Mouse (Mus musculus): ENCODE measurements around the gene Ndufaf2. TPM values are rescaled to one million over a fixed set of nuclear protein-coding genes. Genes with fewer than 3 reads are reported as not detected.

Gene Ndufaf2
- polyA plus RNA-seq, 1 experiment = 0.84 TPM

- 94% methylated on average over 9 of the region's 9 CpGs for WGBS
- no peak overlapping the region for H3K27ac ChIP-seq (ENCODE audit: insufficient read depth, low read depth, low read length)
- H3K4me3 ChIP-seq (ENCODE audit: low read depth, low read length) = no peak overlapping the region
- H3K4me1 ChIP-seq (ENCODE audit: control insufficient read depth, insufficient read depth, insufficient read length, low read length) = peaks cover 7% of the 10 kb centered on the region; the same call in 1 of the 2 replicates
- TF ChIP-seq CTCF (IDR thresholded peaks at IDR 0.05; ENCODE audit: extremely low read depth, insufficient read length, insufficient replicate concordance, low read depth, low read length) (no peak), POLR2A (IDR thresholded peaks at IDR 0.05; ENCODE audit: low read depth, low read length) (no peak)
- peaks cover 4% of the 10 kb centered on the region; the same call in 1 of the 2 replicates for H3K36me3 ChIP-seq (ENCODE audit: control insufficient read depth, insufficient read depth, low read length)
- no peaks in the 10 kb centered on the region for H3K27me3 ChIP-seq (ENCODE audit: control insufficient read depth, insufficient read depth, low read length)
Observed at GRCm38 (mm10) chr13:108163912-108164311, 5.5 kb upstream of the Ndufaf2 start.

DNA sequence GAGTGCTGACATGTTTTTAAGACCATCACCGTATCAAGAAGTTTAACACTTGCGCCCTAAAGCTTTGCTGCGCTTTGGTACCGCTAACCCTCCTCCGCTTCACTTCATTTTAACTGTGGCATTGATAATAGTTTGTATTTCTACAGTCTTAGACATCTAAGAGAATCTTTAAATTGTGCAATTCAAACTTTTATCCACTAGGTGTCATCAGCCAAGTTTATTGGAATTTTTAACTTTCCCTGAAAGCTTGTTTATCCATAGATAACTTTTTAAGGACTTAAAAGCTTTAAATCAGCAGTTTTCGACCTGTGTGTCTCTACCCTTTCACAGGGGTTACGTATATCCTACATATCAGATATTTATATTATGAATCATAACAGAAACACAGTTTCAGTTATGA is 1.5 kb upstream of the Ndufaf2 start:
- peaks cover 4% of the 10 kb centered on the region; the same call in 1 of the 2 replicates for H3K36me3 ChIP-seq (ENCODE audit: control insufficient read depth, insufficient read depth, low read length)
- no peaks in the 10 kb centered on the region for H3K27me3 ChIP-seq (ENCODE audit: control insufficient read depth, insufficient read depth, low read length)
- peaks cover 7% of the 10 kb centered on the region; the same call in 1 of the 2 replicates for H3K4me1 ChIP-seq (ENCODE audit: control insufficient read depth, insufficient read depth, insufficient read length, low read length)
- TF ChIP-seq CTCF (IDR thresholded peaks at IDR 0.05; ENCODE audit: extremely low read depth, insufficient read length, insufficient replicate concordance, low read depth, low read length) = no peak
- H3K27ac ChIP-seq (ENCODE audit: insufficient read depth, low read depth, low read length) = no peak overlapping the region
- no peak overlapping the region for H3K4me3 ChIP-seq (ENCODE audit: low read depth, low read length)
- WGBS = 51% methylated on average over 7 of the region's 7 CpGs

DNA sequence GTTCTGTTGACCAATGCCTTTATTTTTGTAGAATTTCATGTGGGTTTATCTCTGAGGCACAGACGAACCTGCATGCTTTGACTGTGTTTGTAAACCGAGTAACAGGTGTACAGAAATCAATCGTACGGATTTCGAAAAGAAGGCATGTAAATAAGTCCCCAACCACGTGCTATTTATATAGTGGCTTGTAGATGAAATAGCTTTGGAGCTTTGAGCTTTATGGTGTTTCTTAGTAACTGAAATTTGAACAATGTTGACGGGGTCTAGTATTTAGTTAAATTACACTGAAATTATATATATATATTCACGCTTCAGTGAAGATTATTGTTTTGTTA is 785 bp upstream of the Ndufaf2 start:
- TF ChIP-seq CTCF (IDR thresholded peaks at IDR 0.05; ENCODE audit: extremely low read depth, insufficient read length, insufficient replicate concordance, low read depth, low read length) = no peak
- TF ChIP-seq POLR2A (IDR thresholded peaks at IDR 0.05; ENCODE audit: low read depth, low read length) = no peak
- 4% methylated on average over 8 of the region's 8 CpGs for WGBS
- no peak overlapping the region for H3K27ac ChIP-seq (ENCODE audit: insufficient read depth, low read depth, low read length)
- peaks cover 4% of the 10 kb centered on the region; the same call in 1 of the 2 replicates for H3K36me3 ChIP-seq (ENCODE audit: control insufficient read depth, insufficient read depth, low read length)
- peak overlapping the region; percentile 96 for H3K4me3 ChIP-seq (ENCODE audit: low read depth, low read length)
- peaks cover 7% of the 10 kb centered on the region; the same call in 1 of the 2 replicates for H3K4me1 ChIP-seq (ENCODE audit: control insufficient read depth, insufficient read depth, insufficient read length, low read length)
- no peaks in the 10 kb centered on the region for H3K27me3 ChIP-seq (ENCODE audit: control insufficient read depth, insufficient read depth, low read length)

DNA sequence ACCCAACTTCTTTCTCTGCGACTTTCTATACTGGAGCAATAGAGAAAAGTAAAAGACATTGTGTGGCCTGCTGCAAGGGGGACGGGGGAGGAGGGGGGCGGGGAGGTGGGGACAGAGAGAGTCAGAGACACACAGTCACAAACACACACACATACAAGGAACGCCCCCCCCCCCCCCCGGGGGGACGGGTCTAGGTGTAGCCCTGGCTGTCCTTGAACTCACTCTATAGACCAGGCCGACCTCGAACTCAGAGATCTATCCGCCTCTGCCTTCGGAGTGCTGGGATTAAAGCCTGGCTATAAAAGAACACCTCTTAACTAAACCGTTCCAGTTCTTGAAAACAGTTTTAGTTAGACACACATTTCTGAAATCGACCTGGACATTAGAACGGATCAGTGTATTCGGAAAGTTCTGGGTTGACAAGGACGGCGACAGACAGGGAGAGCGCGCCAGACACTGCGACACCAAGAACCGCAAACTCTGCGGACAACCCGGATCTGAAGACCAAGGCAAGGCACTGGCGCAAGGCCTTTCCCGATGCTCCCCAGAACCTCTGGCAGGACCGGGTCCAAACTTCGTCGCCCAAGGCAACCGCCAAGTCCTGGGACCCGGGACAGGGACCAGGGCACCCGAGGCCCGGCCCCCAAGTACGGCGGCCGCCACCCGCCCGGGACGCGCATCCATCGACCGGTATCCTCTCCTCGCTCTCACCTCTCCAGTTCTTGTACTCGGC is 525 bp downstream of the Ndufaf2 start:
- peak overlapping the region; percentile 96 for H3K4me3 ChIP-seq (ENCODE audit: low read depth, low read length)
- H3K27me3 ChIP-seq (ENCODE audit: control insufficient read depth, insufficient read depth, low read length) = no peaks in the 10 kb centered on the region
- WGBS = 4% methylated on average over 42 of the region's 42 CpGs
- H3K36me3 ChIP-seq (ENCODE audit: control insufficient read depth, insufficient read depth, low read length) = peaks cover 3% of the 10 kb centered on the region; the same call in 1 of the 2 replicates
- TF ChIP-seq POLR2A (IDR thresholded peaks at IDR 0.05; ENCODE audit: low read depth, low read length) = no peak
- TF ChIP-seq CTCF (IDR thresholded peaks at IDR 0.05; ENCODE audit: extremely low read depth, insufficient read length, insufficient replicate concordance, low read depth, low read length) = no peak
- peaks cover 7% of the 10 kb centered on the region; the same call in 1 of the 2 replicates for H3K4me1 ChIP-seq (ENCODE audit: control insufficient read depth, insufficient read depth, insufficient read length, low read length)
- H3K27ac ChIP-seq (ENCODE audit: insufficient read depth, low read depth, low read length) = no peak overlapping the region

DNA sequence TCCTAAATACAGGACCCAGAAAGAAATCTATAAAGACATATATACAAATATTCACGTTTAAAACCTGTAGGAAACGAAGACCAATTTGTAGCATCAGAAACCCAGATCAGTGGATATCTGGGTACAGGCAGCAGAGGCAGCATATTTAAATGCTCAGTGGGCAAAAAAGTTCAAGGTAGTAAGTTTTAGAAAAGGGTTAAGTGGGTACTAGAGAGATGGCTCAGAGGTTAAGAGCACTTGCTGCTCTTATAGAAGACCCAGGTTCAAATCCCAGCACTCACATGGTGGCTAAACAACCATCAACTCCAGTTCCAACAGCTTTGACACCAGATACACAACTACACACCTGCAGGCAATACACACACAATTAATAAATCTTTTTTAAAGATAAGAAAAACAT is 1.3 kb downstream of the Ndufaf2 start:
- TF ChIP-seq POLR2A (IDR thresholded peaks at IDR 0.05; ENCODE audit: low read depth, low read length) (no peak), CTCF (IDR thresholded peaks at IDR 0.05; ENCODE audit: extremely low read depth, insufficient read length, insufficient replicate concordance, low read depth, low read length) (no peak)
- Histone ChIP-seq H3K36me3 (ENCODE audit: control insufficient read depth, insufficient read depth, low read length) (0 out of 2 replicates have a peak, but pooled peaks cover 2% of the 10 kb centered on the region), H3K27me3 (ENCODE audit: control insufficient read depth, insufficient read depth, low read length) (no peaks in the 10 kb centered on the region), H3K4me1 (ENCODE audit: control insufficient read depth, insufficient read depth, insufficient read length, low read length) (peaks cover 10% of the 10 kb centered on the region; the same call in 1 of the 2 replicates), H3K27ac (ENCODE audit: insufficient read depth, low read depth, low read length) (no peak overlapping the region), H3K4me3 (ENCODE audit: low read depth, low read length) (no peak overlapping the region)
- 80% methylated on average over 2 of the region's 2 CpGs for WGBS

DNA sequence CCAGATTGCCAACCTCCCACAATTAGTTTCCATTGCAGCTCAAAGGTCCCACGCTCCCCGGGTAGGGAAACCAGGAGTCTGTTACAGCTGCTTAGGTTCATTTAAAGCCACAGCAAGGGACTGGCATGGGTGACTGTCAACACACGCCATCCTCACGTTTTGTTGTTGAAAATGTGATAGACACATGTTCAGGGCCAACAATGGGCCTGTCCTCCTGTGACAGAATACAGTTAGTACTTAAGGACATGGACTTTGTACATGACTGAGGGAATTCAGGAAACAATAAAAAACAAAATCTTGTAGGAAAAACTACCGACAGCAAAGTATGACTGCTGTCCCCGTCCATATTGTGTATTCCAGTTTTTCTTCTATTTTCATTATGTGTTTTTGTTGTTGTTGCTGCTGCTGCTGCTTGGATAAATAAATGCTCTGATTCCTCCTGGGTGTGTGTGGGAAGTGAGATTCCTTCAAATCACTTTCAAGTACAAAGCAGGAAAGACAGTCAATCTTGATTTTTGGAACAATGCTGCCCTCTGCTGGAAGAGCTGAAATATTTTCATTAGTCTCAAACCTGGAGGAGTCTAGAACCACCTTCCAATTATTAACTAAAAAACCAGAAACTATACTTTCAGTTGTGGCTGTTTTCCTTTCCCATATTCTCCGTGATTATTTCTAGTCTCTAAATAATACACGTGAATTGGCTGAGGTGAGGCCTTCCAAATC is 5.6 kb downstream of the Ndufaf2 start:
- Histone ChIP-seq H3K27me3 (ENCODE audit: control insufficient read depth, insufficient read depth, low read length) (no peaks in the 10 kb centered on the region), H3K36me3 (ENCODE audit: control insufficient read depth, insufficient read depth, low read length) (no peaks in the 10 kb centered on the region), H3K4me3 (ENCODE audit: low read depth, low read length) (no peak overlapping the region), H3K27ac (ENCODE audit: insufficient read depth, low read depth, low read length) (no peak overlapping the region), H3K4me1 (ENCODE audit: control insufficient read depth, insufficient read depth, insufficient read length, low read length) (peaks cover 3% of the 10 kb centered on the region; the same call in 1 of the 2 replicates)
- 24% methylated on average over 8 of the region's 8 CpGs for WGBS
- TF ChIP-seq CTCF (IDR thresholded peaks at IDR 0.05; ENCODE audit: extremely low read depth, insufficient read length, insufficient replicate concordance, low read depth, low read length) = no peak
- no peak for TF ChIP-seq POLR2A (IDR thresholded peaks at IDR 0.05; ENCODE audit: low read depth, low read length)

DNA sequence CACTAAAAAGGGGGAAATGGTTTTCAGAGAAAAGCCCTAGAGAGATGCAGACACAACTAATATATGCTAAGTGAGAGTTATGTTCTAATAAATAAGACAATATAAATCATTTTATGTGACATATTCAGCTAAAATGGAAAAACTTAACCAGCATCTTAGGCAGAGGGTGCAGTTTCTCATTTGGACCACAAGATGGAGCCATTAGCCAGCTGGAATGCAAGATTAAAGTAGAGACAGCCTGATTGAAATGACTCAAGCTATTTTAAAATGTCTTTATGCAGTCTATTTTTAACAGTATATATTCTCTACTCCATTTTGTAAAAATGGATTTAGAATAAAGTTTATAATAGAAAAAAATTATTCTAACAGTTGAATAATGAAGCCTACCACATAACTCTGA is 6.6 kb downstream of the Ndufaf2 start:
- TF ChIP-seq POLR2A (IDR thresholded peaks at IDR 0.05; ENCODE audit: low read depth, low read length) (no peak), CTCF (IDR thresholded peaks at IDR 0.05; ENCODE audit: extremely low read depth, insufficient read length, insufficient replicate concordance, low read depth, low read length) (no peak)
- H3K4me3 ChIP-seq (ENCODE audit: low read depth, low read length) = no peak overlapping the region
- H3K36me3 ChIP-seq (ENCODE audit: control insufficient read depth, insufficient read depth, low read length) = no peaks in the 10 kb centered on the region
- no peaks in the 10 kb centered on the region for H3K27me3 ChIP-seq (ENCODE audit: control insufficient read depth, insufficient read depth, low read length)
- peaks cover 3% of the 10 kb centered on the region; the same call in 1 of the 2 replicates for H3K4me1 ChIP-seq (ENCODE audit: control insufficient read depth, insufficient read depth, insufficient read length, low read length)
- H3K27ac ChIP-seq (ENCODE audit: insufficient read depth, low read depth, low read length) = no peak overlapping the region

Data from small intestine, adult 2 months (tissue).